Mouse (Mus musculus) intestine, embryonic 14.5 days (tissue): ENCODE measurements around the gene Cyp2c70. TPM values are rescaled to one million over a fixed set of nuclear protein-coding genes. Genes with fewer than 3 reads are reported as not detected.
A peak's percentile ranks its signal among the peaks of the same experiment; 100 is the strongest.
"Not testable (repeated sequence)": the region's sequence is repeated elsewhere in the genome, so short reads cannot be mapped to it uniquely, and the experiment has no call there.

Experiments used
- ATAC-seq: fragments of 200-750 bp; cut with Nextera tagmentation; replicated peaks from 2 replicates; pipeline ENCODE4 v1.8.0; 2017; ENCODE audit warnings: low read depth, moderate number of reproducible peaks, moderate TSS enrichment, moderate library complexity; ENCODE audit not compliant: low FRiP score, low TSS enrichment
- DNase-seq: peaks from one replicate; pipeline ENCODE4 v3.0.0-alpha.2; 2018; ENCODE audit warnings: low spot score
- H3K27ac ChIP-seq: fragments of 300-500 bp; sonication (generic); 2 replicates; pipeline ENCODE4 v1.5.1; 2014; ENCODE audit warnings: low read depth, mild to moderate bottlenecking, control low read depth
- H3K27me3 ChIP-seq: fragments of 300-500 bp; sonication (generic); replicated peaks from 2 replicates; pipeline ENCODE4 v1.6.1; 2014; ENCODE audit warnings: low read length, control low read depth; ENCODE audit not compliant: control insufficient read depth, insufficient read depth
- H3K36me3 ChIP-seq: fragments of 300-500 bp; sonication (generic); 2 replicates; pipeline ENCODE4 v1.6.1; 2014; ENCODE audit warnings: low read length, control low read depth; ENCODE audit not compliant: control insufficient read depth, insufficient read depth
- H3K4me1 ChIP-seq: fragments of 300-500 bp; sonication (generic); replicated peaks from 2 replicates; pipeline ENCODE4 v1.6.1; 2014; ENCODE audit warnings: low read length, control low read depth, mixed read lengths; ENCODE audit not compliant: control insufficient read depth, insufficient read depth
- H3K4me2 ChIP-seq: fragments of 300-500 bp; sonication (generic); 2 replicates; pipeline ENCODE4 v1.6.1; 2014; ENCODE audit warnings: low read length
- H3K4me3 ChIP-seq: fragments of 300-500 bp; sonication (generic); 2 replicates; pipeline ENCODE4 v1.5.1; 2014; ENCODE audit warnings: low read depth, low read length, control low read depth, mixed read lengths
- H3K9ac ChIP-seq: fragments of 300-500 bp; sonication (generic); 2 replicates; pipeline ENCODE4 v1.6.1; 2014; ENCODE audit warnings: mild to moderate bottlenecking, low read length
- H3K9me3 ChIP-seq: fragments of 300-500 bp; sonication (generic); 2 replicates; pipeline ENCODE4 v1.6.1; 2016; ENCODE audit warnings: low read length, control low read depth; ENCODE audit not compliant: control insufficient read depth
- WGBS: fragments of 180-500 bp; shearing (Covaris S2); extraction: QIAGEN DNeasy Blood & Tissue Kit; methylation state at CpG from one replicate; pipeline ENCODE4 v1.1.7; 2014; 5-methylcytosine and 5-hydroxymethylcytosine counted together
- polyA plus RNA-seq: library from polyadenylated mRNA; unstranded; fragments of >200 nt; fragmentation: Nextera tagmentation; extraction: Ambion mirVana; gene quantifications from 2 replicates; pipeline ENCODE4 v1.2.1, GENCODE M21; 2014

Gene Cyp2c70
- polyA plus RNA-seq, 1 experiment from 2014 or later: 0.39 TPM

- H3K4me2 ChIP-seq: no peak overlapping the region
- no peaks in the 10 kb centered on the region for H3K36me3 ChIP-seq
- ATAC-seq (no peak), DNase-seq (no peak)
- H3K27me3 ChIP-seq: no peaks in the 10 kb centered on the region
- H3K4me1 ChIP-seq: no peaks in the 10 kb centered on the region
- H3K9me3 ChIP-seq: no peaks in the 10 kb centered on the region
- 64% methylated on average over 5 of the region's 5 CpGs for WGBS
- H3K4me3 ChIP-seq: no peak overlapping the region
- H3K9ac ChIP-seq: no peak overlapping the region
- H3K27ac ChIP-seq: no peak overlapping the region
Observed at GRCm38 (mm10) chr19:40220878-40221277, 33.7 kb upstream of the Cyp2c70 start.

- WGBS: 70% methylated on average over 4 of the region's 4 CpGs
- not testable (repeated sequence) for ATAC-seq
Observed at GRCm38 (mm10) chr19:40202947-40203346, 15.8 kb upstream of the Cyp2c70 start.

GRCm38 (mm10) chr19:40190596-40190995 is 3.5 kb upstream of the Cyp2c70 start:
- Histone ChIP-seq H3K9ac (no peak overlapping the region), H3K36me3 (no peaks in the 10 kb centered on the region), H3K4me3 (no peak overlapping the region), H3K27me3 (no peaks in the 10 kb centered on the region), H3K9me3 (no peaks in the 10 kb centered on the region), H3K27ac (no peak overlapping the region), H3K4me1 (no peaks in the 10 kb centered on the region), H3K4me2 (no peak overlapping the region)
- no peak for DNase-seq
- 96% methylated on average over 10 of the region's 10 CpGs for WGBS
- ATAC-seq: no peak

More at GRCm38 (mm10) chr19:40202947-40203346, 15.8 kb upstream of the Cyp2c70 start:
- not testable (repeated sequence) for H3K4me1 ChIP-seq, H3K27ac ChIP-seq, H3K9ac ChIP-seq, H3K4me3 ChIP-seq, H3K9me3 ChIP-seq, H3K36me3 ChIP-seq, H3K27me3 ChIP-seq, H3K4me2 ChIP-seq
- DNase-seq: peak; percentile 21

- Histone ChIP-seq H3K4me3 (no peak overlapping the region), H3K9me3 (no peaks in the 10 kb centered on the region), H3K9ac (no peak overlapping the region), H3K4me1 (no peaks in the 10 kb centered on the region), H3K27me3 (no peaks in the 10 kb centered on the region), H3K4me2 (no peak overlapping the region), H3K27ac (no peak overlapping the region), H3K36me3 (no peaks in the 10 kb centered on the region)
- no peak for DNase-seq
- ATAC-seq: no peak
- 89% methylated on average over 5 of the region's 5 CpGs for WGBS
Observed at GRCm38 (mm10) chr19:40183600-40183999, 3.5 kb downstream of the Cyp2c70 start.

- WGBS: 80% methylated on average over 4 of the region's 4 CpGs
- Histone ChIP-seq H3K4me1 (no peaks in the 10 kb centered on the region), H3K27me3 (no peaks in the 10 kb centered on the region), H3K27ac (no peak overlapping the region), H3K9ac (no peak overlapping the region), H3K4me3 (no peak overlapping the region), H3K36me3 (no peaks in the 10 kb centered on the region), H3K4me2 (no peak overlapping the region), H3K9me3 (no peaks in the 10 kb centered on the region)
- ATAC-seq (no peak), DNase-seq (no peak)
Observed at GRCm38 (mm10) chr19:40178311-40178710, 8.8 kb downstream of the Cyp2c70 start.

- H3K9ac ChIP-seq, ATAC-seq, H3K4me2 ChIP-seq, H3K9me3 ChIP-seq, H3K27me3 ChIP-seq, H3K36me3 ChIP-seq, H3K27ac ChIP-seq, H3K4me1 ChIP-seq, H3K4me3 ChIP-seq, DNase-seq: not testable (repeated sequence)
- WGBS: 85% methylated on average over 4 of the region's 4 CpGs
Observed at GRCm38 (mm10) chr19:40168391-40168790, 18.7 kb downstream of the Cyp2c70 start.

- H3K27ac ChIP-seq, H3K9ac ChIP-seq, H3K27me3 ChIP-seq, H3K9me3 ChIP-seq, H3K4me3 ChIP-seq, H3K4me2 ChIP-seq, H3K4me1 ChIP-seq, H3K36me3 ChIP-seq, DNase-seq, ATAC-seq: not testable (repeated sequence)
- 33% methylated on average over 2 of the region's 2 CpGs for WGBS
Observed at GRCm38 (mm10) chr19:40126996-40127395, 60.1 kb downstream of the Cyp2c70 start.

GRCm38 (mm10) chr19:40125165-40125564 is 62.0 kb downstream of the Cyp2c70 start:
- not testable (repeated sequence) for H3K4me1 ChIP-seq, H3K9me3 ChIP-seq, H3K4me2 ChIP-seq, H3K27me3 ChIP-seq, DNase-seq, ATAC-seq, H3K4me3 ChIP-seq, H3K36me3 ChIP-seq, H3K9ac ChIP-seq, H3K27ac ChIP-seq
- 86% methylated on average over 3 of the region's 3 CpGs for WGBS

GRCm38 (mm10) chr19:40119624-40120023 is 67.5 kb downstream of the Cyp2c70 start:
- H3K27ac ChIP-seq, H3K27me3 ChIP-seq, H3K4me2 ChIP-seq, H3K4me3 ChIP-seq, H3K4me1 ChIP-seq, H3K9ac ChIP-seq, H3K36me3 ChIP-seq, H3K9me3 ChIP-seq, ATAC-seq, DNase-seq: not testable (repeated sequence)
- WGBS: 84% methylated on average over 13 of the region's 13 CpGs
